ENCODE assay signal across 17 mouse cellular contexts in the genomic region with DNA sequence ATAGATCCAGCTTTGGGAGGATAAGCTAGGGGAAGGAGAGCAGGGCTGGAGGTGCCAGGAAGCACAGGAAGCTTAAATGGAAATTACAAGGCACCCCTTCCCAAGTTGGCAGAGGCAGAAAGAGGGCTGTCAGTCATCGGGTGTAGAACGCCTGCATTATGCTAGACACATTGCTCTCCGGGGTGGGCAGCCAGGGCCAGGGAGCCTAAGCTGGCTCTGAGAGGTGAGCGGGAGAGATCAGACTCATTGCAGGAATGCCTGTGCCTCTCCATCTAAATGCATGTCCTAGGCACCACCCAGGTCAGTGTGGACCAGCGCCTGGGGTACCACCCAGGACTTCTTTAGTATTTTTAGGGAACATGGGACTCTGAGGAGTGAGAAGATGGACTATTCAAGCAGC.
"Had no signal": no experiment of that assay in that cellular context is flagged by ENCODE, and none has a peak within 500 bp of the region (broad histone marks: within the 10 kb centered on the region; RNA-seq: fewer than 3 reads in every experiment).

No protein-coding gene starts in this region.

- H3K4me2 ChIP-seq: neural tube, embryonic 12.5 days; neural tube, embryonic 13.5 days; neural tube, embryonic 15.5 days; stomach, embryonic 15.5 days had no signal

- H3K9me3 ChIP-seq: neural tube, embryonic 12.5 days; neural tube, embryonic 13.5 days; neural tube, embryonic 15.5 days; stomach, embryonic 15.5 days had no signal

- H3K9ac ChIP-seq: neural tube, embryonic 12.5 days; neural tube, embryonic 13.5 days; neural tube, embryonic 15.5 days; stomach, embryonic 15.5 days had no signal

- H3K27ac ChIP-seq: neural tube, embryonic 12.5 days; neural tube, embryonic 13.5 days; neural tube, embryonic 15.5 days; stomach, embryonic 15.5 days; stomach, postnatal 0 days had no signal

- H3K4me3 ChIP-seq: neural tube, embryonic 12.5 days; neural tube, embryonic 13.5 days; neural tube, embryonic 15.5 days; stomach, embryonic 15.5 days had no signal

- H3K27me3 ChIP-seq: neural tube, embryonic 12.5 days; neural tube, embryonic 13.5 days; neural tube, embryonic 15.5 days; stomach, embryonic 15.5 days had no signal

- H3K36me3 ChIP-seq: neural tube, embryonic 12.5 days; neural tube, embryonic 13.5 days; stomach, embryonic 15.5 days had no signal

- DNase-seq: retina, postnatal 1 day; right cerebral cortex, adult 18-20 months; right cerebral cortex, postnatal 14 days; right cerebral cortex, postnatal 25 days; right cerebral cortex, postnatal 4 days; spleen, adult 18-20 months; thymus, adult 18-20 months; thymus, adult 2 months; thymus, postnatal 14 days; thymus, postnatal 25 days; thymus, postnatal 36 days; thymus, postnatal 4 days had no signal
